Mouse (Mus musculus) cerebellum, adult 2 months (tissue): ENCODE results near the gene Slc38a10.

ENCODE experiments used
- CTCF ChIP-seq: fragments of 200-500 bp; IDR thresholded peaks from 2 replicates; pipeline ENCODE4 v1.5.1; 2011; ENCODE audit warnings: low read depth, mild to moderate bottlenecking, control low read depth, low read length, moderate library complexity, borderline replicate concordance; ENCODE audit not compliant: insufficient read depth
- POLR2A ChIP-seq: fragments of 200-500 bp; IDR thresholded peaks from 2 replicates; pipeline ENCODE4 v1.6.1; 2011; ENCODE audit warnings: low read length, control low read depth, borderline replicate concordance; ENCODE audit not compliant: insufficient read depth

- TF ChIP-seq CTCF (no peak), POLR2A (no peak)
Observed at GRCm38 (mm10) chr11:120080282-120080681, 70.9 kb downstream of the Slc38a10 start.
